Mouse (Mus musculus) skeletal muscle tissue, adult 2 months (tissue): ENCODE measurements around the gene Pdcd1lg2.

Source experiments
- DNase-seq: peaks from one replicate; pipeline ENCODE4 v3.0.0-alpha.2; 2012; ENCODE audit warnings: low read depth, low spot score

Gene Pdcd1lg2

GRCm38 (mm10) chr19:29418661-29419115 is 8.0 kb downstream of the Pdcd1lg2 start:
- DNase-seq: no peak

- no peak for DNase-seq
Measured at GRCm38 (mm10) chr19:29419506-29419905, 8.8 kb downstream of the Pdcd1lg2 start.

DNA sequence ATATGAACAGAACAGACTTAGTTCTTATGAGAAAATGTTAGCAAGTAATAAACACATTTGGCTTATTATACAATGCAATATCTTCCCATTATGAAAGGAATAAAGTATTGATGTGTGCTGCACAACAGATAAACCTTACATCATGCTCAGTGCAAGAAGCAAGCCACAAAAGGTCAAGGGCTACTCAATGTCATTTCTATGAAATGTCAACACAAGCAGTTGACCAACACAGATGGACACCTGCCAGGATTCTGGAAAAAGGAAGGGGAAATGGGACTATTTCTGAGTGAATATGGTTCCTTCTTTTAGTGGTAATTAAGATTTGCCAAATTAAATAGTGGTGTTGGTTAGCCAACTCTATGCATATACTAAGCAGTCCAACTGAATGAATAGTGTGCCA is 9.2 kb downstream of the Pdcd1lg2 start:
- no peak for DNase-seq

- no peak for DNase-seq
Measured at GRCm38 (mm10) chr19:29420397-29420796, 9.7 kb downstream of the Pdcd1lg2 start.

GRCm38 (mm10) chr19:29422013-29422645 is 11.4 kb downstream of the Pdcd1lg2 start:
- no peak for DNase-seq

GRCm38 (mm10) chr19:29422796-29423195 is 12.1 kb downstream of the Pdcd1lg2 start:
- no peak for DNase-seq

DNA sequence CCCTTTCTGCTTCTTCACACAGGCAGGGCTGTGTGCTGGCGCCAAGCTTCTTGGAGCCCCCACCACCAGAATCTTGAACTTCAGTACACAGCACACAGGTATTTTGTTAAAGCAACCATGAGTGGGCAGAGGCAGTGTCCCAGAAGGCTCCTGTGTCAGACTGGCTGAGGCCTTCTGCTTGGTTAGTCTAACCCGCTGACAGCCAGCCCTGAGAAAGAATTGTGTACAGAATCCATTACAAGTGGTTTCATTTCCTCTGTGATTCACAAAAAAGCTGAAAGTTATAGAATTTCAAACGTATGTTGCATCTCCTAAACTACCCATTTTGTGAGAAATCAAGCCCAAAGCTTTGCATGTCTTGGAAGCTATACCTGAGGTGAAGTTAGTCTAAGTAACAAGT is 19.8 kb downstream of the Pdcd1lg2 start:
- DNase-seq: no peak

DNA sequence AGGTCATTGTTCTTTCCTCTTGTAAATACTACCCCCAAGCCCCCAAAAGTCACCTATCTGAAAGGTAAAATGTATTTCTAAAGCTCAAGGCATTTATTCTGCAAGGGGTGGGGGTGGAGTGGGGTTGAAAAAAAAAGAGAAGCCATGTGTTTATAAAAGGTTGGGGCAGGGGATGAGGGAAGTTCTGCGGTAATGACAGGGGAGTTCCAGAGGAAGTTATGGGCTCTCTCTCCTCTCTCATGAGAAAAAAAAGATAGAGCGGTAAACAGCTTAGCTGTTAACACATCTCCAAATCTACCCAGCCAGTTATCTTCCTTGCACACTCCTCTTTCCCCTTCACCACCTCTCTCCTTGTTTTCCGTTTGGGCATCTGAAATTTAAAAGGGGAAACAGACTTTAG is 20.2 kb downstream of the Pdcd1lg2 start:
- DNase-seq: no peak

- no peak for DNase-seq
Measured at GRCm38 (mm10) chr19:29436793-29437479, 26.2 kb downstream of the Pdcd1lg2 start.

GRCm38 (mm10) chr19:29437849-29438248 is 27.1 kb downstream of the Pdcd1lg2 start:
- DNase-seq: no peak

DNA sequence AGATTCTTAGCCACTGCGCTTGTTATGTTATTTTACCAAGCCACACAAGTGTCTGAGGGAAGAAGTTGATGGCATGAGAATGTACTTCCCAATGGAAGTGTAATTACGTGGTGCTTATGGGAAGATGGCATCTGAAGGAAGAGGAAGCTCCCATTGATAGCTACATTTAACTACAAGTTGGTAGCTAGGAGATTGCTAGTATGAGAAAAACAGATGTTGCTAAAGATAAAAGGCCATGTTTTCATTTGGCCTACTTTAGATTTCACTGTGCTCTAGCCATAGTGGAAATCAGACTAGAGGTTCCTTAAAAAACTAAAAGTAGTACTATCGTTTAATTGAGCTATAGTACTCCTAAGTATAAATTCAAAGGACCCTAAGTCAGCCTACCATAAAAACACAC is 28.5 kb downstream of the Pdcd1lg2 start:
- DNase-seq: no peak

- no peak for DNase-seq
Measured at GRCm38 (mm10) chr19:29442492-29442891, 31.8 kb downstream of the Pdcd1lg2 start.

DNA sequence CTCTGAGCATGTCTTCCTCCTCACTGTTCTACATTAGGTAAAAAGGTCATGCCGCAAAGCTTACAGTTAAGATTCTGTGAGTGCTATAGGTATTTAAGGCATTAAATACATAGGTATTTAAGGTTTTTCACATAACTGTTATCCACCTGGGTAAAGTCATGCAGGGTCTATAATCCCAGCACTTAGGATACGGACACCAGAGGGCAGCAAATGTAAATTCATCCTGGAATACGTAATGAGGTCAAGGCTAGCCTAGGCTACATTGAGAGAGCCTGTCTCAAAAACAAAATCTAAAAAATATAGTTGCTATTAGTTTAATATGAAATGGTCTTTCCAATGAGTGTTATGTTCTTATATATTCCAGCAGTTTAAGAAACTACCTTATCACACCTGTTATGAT is 33.6 kb downstream of the Pdcd1lg2 start:
- no peak for DNase-seq

- DNase-seq: no peak
Measured at GRCm38 (mm10) chr19:29448373-29448772, 37.7 kb downstream of the Pdcd1lg2 start.

GRCm38 (mm10) chr19:29450376-29450775 is 39.7 kb downstream of the Pdcd1lg2 start:
- DNase-seq: no peak

- no peak for DNase-seq
Measured at GRCm38 (mm10) chr19:29454141-29454601, 43.5 kb downstream of the Pdcd1lg2 start.

- DNase-seq: no peak
Measured at GRCm38 (mm10) chr19:29455156-29455555, 44.4 kb downstream of the Pdcd1lg2 start.

GRCm38 (mm10) chr19:29457982-29458381 is 47.3 kb downstream of the Pdcd1lg2 start:
- no peak for DNase-seq

- no peak for DNase-seq
Measured at GRCm38 (mm10) chr19:29462462-29462861, 51.7 kb downstream of the Pdcd1lg2 start.

GRCm38 (mm10) chr19:29463645-29464395 is 53.1 kb downstream of the Pdcd1lg2 start:
- DNase-seq: no peak

DNA sequence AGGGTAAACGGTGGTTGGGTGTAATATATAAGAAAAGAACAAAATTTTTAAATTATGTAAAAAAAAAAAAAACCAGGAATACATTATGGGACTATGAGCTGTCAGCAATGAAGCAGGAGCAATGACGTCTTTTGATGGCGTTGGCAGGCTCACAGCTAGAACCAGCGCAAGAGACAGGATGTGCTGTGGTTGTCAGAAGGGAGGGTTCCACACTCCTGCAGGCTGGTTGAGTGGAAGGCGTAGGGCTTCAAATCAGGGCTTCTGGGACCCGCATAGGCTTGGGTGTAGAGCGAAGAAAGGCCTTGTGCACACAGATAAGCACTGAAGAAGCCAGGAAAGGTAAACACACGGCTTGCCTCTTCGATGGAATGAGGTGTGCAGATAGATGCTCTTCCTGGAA is 56.1 kb downstream of the Pdcd1lg2 start:
- no peak for DNase-seq

DNA sequence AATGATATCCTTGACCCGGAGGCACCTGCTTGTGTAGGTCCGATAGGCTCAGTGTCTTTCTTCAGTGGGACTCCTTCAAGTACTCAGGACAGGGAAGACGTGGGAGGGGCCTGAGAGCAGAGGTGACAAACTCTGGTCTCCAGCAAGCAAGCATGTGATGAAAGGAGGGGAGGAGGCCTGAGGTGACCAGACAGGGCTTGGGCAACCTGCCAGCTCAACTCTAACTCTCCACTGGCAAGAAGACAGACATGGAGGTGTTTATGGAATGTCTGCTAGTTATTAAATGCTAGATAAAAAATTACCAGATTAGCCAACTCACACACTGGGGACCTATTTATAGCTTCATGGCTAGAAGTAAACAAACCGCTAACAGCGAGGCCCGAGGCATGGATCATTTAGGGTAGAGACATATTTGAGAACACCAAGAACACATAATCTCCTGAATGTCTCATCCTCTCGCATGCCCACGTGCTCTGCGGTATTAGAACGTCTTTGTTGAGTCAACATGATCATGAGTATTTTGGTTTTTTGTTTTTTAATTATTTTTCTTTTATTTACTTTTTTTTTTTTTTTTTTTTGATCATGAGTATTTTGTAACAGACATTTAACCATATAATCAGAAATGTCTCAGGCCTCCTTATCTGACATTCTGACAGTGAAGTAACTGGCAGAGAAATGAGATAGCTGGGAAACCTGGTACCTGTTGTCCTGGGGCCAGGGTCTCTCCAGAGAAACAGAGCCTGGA is 58.4 kb downstream of the Pdcd1lg2 start:
- DNase-seq: peak; percentile 54
